Mouse (Mus musculus): ENCODE results near the gene Tbc1d19. TPM values are rescaled to one million over a fixed set of nuclear protein-coding genes. Genes with fewer than 3 reads are reported as not detected.
A peak's percentile ranks its signal among the peaks of the same experiment; 100 is the strongest.

The Tbc1d19 gene
- total and polyA plus RNA-seq, 2 experiments from 2014 or later = 44.0 to 50.6 TPM

DNA sequence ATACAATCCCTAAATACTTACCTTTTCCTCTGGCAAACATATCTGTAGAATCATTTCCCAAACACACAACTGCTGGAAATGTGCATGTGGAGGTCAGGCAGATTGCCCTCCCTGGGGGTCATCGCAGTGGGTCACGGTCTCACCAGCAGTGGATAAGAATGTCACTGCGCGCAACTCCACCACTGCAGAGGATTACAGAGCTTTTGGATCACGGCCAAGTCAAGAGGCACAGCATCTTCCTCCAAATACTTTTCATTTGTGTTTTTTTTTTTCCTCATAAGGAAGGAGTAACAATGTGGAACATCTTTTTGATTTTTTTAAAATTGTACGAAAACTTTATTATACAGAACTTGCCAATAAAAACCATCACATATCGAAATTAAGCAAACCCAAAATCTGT lies 129.6 kb downstream of the Tbc1d19 start:
- Histone ChIP-seq H3K36me3 (ENCODE audit: insufficient read depth, low read length) (no peaks in the 10 kb centered on the region), H3K4me1 (ENCODE audit: insufficient read depth, low read length) (no peaks in the 10 kb centered on the region), H3K4me2 (ENCODE audit: low read depth, low read length, poor library complexity, severe bottlenecking) (no peak overlapping the region), H3K4me3 (ENCODE audit: low read depth, low read length) (no peak overlapping the region), H3K9ac (replicated peaks; ENCODE audit: low read length, poor library complexity, severe bottlenecking) (no peak overlapping the region), H3K27me3 (ENCODE audit: insufficient read depth, low read length) (no peaks in the 10 kb centered on the region), H3K27ac (ENCODE audit: low read depth, low read length) (no peak overlapping the region), H3K9me3 (ENCODE audit: low read length) (no peaks in the 10 kb centered on the region)
- DNase-seq (ENCODE audit: low spot score) (no peak), ATAC-seq (ENCODE audit: low FRiP score) (no peak)
- no peak for TF ChIP-seq CTCF (IDR thresholded peaks at IDR 0.05)
- WGBS = 67% methylated on average over 7 of the region's 7 CpGs

- Histone ChIP-seq H3K9ac (replicated peaks; ENCODE audit: low read length, poor library complexity, severe bottlenecking) (no peak overlapping the region), H3K9me3 (ENCODE audit: low read length) (no peaks in the 10 kb centered on the region), H3K27me3 (ENCODE audit: insufficient read depth, low read length) (no peaks in the 10 kb centered on the region), H3K4me2 (ENCODE audit: low read depth, low read length, poor library complexity, severe bottlenecking) (no peak overlapping the region), H3K4me1 (ENCODE audit: insufficient read depth, low read length) (no peaks in the 10 kb centered on the region), H3K27ac (ENCODE audit: low read depth, low read length) (no peak overlapping the region), H3K4me3 (ENCODE audit: low read depth, low read length) (no peak overlapping the region), H3K36me3 (ENCODE audit: insufficient read depth, low read length) (no peaks in the 10 kb centered on the region)
- TF ChIP-seq CTCF (IDR thresholded peaks at IDR 0.05) = no peak
- 60% methylated on average over 11 of the region's 11 CpGs for WGBS
- DNase-seq (ENCODE audit: low spot score) (peak; percentile 40), ATAC-seq (ENCODE audit: low FRiP score) (no peak)
Measured at GRCm38 (mm10) chr5:53941322-53942024, 132.1 kb downstream of the Tbc1d19 start.

GRCm38 (mm10) chr5:53942332-53942731 lies 132.9 kb downstream of the Tbc1d19 start:
- whole genome bisulfite sequencing = 72% methylated on average over 4 of the region's 4 CpGs

DNA sequence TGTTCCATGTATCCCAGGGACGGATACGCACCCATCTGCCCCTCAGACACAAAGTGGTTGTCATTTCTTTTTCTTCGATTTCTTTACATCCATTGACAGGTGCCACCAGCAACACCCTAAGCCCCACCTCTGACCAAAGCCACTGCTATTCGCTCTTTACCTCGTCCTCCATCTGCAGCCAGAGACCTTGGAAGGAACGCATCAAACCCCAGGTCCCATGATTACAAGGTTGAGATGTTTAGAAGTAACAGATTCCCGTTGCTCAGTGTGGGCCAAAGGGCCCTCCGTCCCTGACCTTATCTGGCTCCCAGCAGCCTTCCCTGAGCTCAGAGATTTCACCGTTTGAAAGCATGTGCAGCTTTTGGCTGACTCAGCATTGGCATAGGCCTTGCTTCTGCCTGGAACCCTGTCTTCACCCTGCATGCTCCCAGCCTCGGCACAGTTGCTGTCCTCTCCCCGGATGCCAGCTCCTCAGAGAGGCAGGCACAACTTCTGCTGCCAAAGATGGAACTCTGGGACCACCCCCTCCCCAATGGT lies 134.0 kb downstream of the Tbc1d19 start:
- Histone ChIP-seq H3K27me3 (ENCODE audit: insufficient read depth, low read length) (no peaks in the 10 kb centered on the region), H3K4me2 (ENCODE audit: low read depth, low read length, poor library complexity, severe bottlenecking) (no peak overlapping the region), H3K9me3 (ENCODE audit: low read length) (no peaks in the 10 kb centered on the region), H3K4me1 (ENCODE audit: insufficient read depth, low read length) (no peaks in the 10 kb centered on the region), H3K36me3 (ENCODE audit: insufficient read depth, low read length) (no peaks in the 10 kb centered on the region), H3K27ac (ENCODE audit: low read depth, low read length) (no peak overlapping the region), H3K4me3 (ENCODE audit: low read depth, low read length) (no peak overlapping the region), H3K9ac (replicated peaks; ENCODE audit: low read length, poor library complexity, severe bottlenecking) (no peak overlapping the region)
- no peak for ATAC-seq (ENCODE audit: low FRiP score)
- 81% methylated on average over 11 of the region's 11 CpGs for WGBS
- no peak for TF ChIP-seq CTCF (IDR thresholded peaks at IDR 0.05)
- no peak for DNase-seq (ENCODE audit: low spot score)

More at GRCm38 (mm10) chr5:53942332-53942731, 132.9 kb downstream of the Tbc1d19 start:
- no peak for DNase-seq (ENCODE audit: low spot score)
- Histone ChIP-seq H3K27ac (ENCODE audit: low read depth, low read length) (no peak overlapping the region), H3K4me1 (ENCODE audit: insufficient read depth, low read length) (no peaks in the 10 kb centered on the region), H3K9me3 (ENCODE audit: low read length) (no peaks in the 10 kb centered on the region), H3K9ac (replicated peaks; ENCODE audit: low read length, poor library complexity, severe bottlenecking) (no peak overlapping the region), H3K27me3 (ENCODE audit: insufficient read depth, low read length) (no peaks in the 10 kb centered on the region), H3K4me2 (ENCODE audit: low read depth, low read length, poor library complexity, severe bottlenecking) (no peak overlapping the region), H3K4me3 (ENCODE audit: low read depth, low read length) (no peak overlapping the region), H3K36me3 (ENCODE audit: insufficient read depth, low read length) (no peaks in the 10 kb centered on the region)
- ATAC-seq (ENCODE audit: low FRiP score) = no peak
- TF ChIP-seq CTCF (IDR thresholded peaks at IDR 0.05) = no peak

DNA sequence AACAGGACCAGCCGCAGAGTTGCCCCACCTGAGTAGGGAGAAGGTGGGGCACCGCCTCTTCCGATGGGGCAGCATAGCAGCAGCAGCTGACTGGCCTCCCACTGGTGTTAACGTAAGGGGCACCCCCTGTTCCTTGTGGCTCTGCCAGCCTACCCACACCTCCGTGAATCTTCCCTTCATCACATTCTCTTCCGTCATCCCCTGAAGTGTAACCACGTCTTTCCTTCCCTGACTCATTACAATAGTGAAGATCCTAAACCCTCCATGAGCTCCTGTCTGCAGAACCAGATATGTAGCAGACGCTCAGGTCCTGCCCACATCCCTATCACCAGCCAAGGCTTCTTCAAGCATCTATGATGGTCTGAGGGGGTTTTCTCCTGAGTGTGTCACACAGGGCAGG lies 137.3 kb downstream of the Tbc1d19 start:
- Histone ChIP-seq H3K27me3 (ENCODE audit: insufficient read depth, low read length) (no peaks in the 10 kb centered on the region), H3K27ac (ENCODE audit: low read depth, low read length) (no peak overlapping the region), H3K9me3 (ENCODE audit: low read length) (no peaks in the 10 kb centered on the region), H3K4me3 (ENCODE audit: low read depth, low read length) (no peak overlapping the region), H3K4me1 (ENCODE audit: insufficient read depth, low read length) (no peaks in the 10 kb centered on the region), H3K4me2 (ENCODE audit: low read depth, low read length, poor library complexity, severe bottlenecking) (no peak overlapping the region), H3K36me3 (ENCODE audit: insufficient read depth, low read length) (no peaks in the 10 kb centered on the region), H3K9ac (replicated peaks; ENCODE audit: low read length, poor library complexity, severe bottlenecking) (no peak overlapping the region)
- no peak for TF ChIP-seq CTCF (IDR thresholded peaks at IDR 0.05)
- DNase-seq (ENCODE audit: low spot score) (no peak), ATAC-seq (ENCODE audit: low FRiP score) (no peak)
- 88% methylated on average over 8 of the region's 8 CpGs for WGBS

GRCm38 (mm10) chr5:53947549-53948183 lies 138.3 kb downstream of the Tbc1d19 start:
- Histone ChIP-seq H3K4me2 (ENCODE audit: low read depth, low read length, poor library complexity, severe bottlenecking) (no peak overlapping the region), H3K4me1 (ENCODE audit: insufficient read depth, low read length) (no peaks in the 10 kb centered on the region), H3K9me3 (ENCODE audit: low read length) (no peaks in the 10 kb centered on the region), H3K4me3 (ENCODE audit: low read depth, low read length) (no peak overlapping the region), H3K27me3 (ENCODE audit: insufficient read depth, low read length) (no peaks in the 10 kb centered on the region), H3K27ac (ENCODE audit: low read depth, low read length) (no peak overlapping the region), H3K9ac (replicated peaks; ENCODE audit: low read length, poor library complexity, severe bottlenecking) (no peak overlapping the region), H3K36me3 (ENCODE audit: insufficient read depth, low read length) (no peaks in the 10 kb centered on the region)
- WGBS = 45% methylated on average over 9 of the region's 9 CpGs
- peak; percentile 58 for DNase-seq (ENCODE audit: low spot score)
- ATAC-seq (ENCODE audit: low FRiP score) = peak; percentile 27; the same call in 1 of the 2 replicates
- no peak for TF ChIP-seq CTCF (IDR thresholded peaks at IDR 0.05)
